Mouse (Mus musculus): Measurements from ENCODE around the gene Cavin2.

Gene Cavin2

GRCm38 (mm10) chr1:51307056-51307455 is 18.1 kb downstream of the Cavin2 start:
- no peak for DNase-seq (ENCODE audit: low spot score in 2 of 2)

DNA sequence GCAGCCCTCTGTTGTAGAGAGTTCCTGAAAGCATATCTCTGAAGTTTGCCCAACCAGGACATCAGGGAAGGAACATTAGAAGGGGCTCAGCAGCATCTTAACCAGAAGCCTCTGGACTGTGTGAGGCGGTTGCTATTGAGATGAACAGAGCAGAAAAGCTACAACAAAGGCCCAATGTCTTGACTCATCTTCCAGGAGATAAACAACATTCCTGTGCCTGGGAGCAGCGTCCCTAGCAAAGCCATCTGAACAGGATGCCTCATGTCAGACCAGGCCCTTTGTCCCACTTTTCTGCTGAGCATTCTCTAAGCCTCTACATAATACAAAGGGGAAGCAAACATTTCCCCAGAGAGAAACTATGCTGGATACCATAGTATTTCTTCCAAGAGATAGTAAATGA is 26.6 kb downstream of the Cavin2 start:
- DNase-seq (ENCODE audit: low spot score in 2 of 2): no peak

DNA sequence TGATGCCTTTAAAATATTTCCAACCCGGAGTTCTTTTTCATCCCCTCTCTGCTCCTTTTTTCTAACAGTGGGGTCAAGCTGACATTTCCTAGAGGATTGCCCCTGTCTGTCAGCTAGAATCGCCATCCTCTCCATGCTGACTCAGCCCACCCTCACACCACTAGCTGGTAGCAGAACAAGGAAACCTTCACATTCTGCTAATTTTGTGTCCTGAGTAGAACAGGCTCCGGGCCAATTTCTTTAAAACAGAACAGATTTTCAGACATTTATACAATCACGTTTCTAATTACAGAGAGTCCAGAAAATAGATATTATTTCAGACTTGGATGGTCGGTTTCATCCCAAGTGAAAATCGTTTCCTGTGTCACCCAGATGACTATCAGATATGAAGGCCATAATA is 34.6 kb downstream of the Cavin2 start:
- DNase-seq (ENCODE audit: low spot score in 2 of 2): peak in 1 of 2 experiments; percentile 31

DNA sequence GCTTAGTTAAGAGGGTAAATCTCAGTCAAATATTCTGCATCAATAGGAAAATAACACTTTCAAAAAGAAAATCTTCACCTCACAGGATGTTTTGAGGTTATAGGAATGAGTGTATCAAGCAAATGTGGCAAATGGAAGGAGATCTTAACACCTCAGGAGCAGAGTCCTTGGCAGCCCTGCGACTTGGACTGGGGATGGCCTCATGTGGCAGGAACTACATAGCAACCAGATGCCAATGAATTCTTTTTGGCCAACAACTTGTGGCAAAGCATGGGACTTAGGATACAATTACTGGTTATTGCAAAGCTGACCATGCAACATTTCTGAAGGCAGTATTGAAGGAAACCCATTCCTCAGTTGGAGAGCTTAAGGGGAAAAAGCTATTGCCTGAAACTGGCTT is 39.6 kb downstream of the Cavin2 start:
- DNase-seq (ENCODE audit: low spot score in 2 of 2): no peak

GRCm38 (mm10) chr1:51332986-51333385 is 44.1 kb downstream of the Cavin2 start:
- DNase-seq (ENCODE audit: low spot score in 2 of 2): peak; percentile 11 to 26

GRCm38 (mm10) chr1:51333557-51334285 is 44.8 kb downstream of the Cavin2 start:
- DNase-seq (ENCODE audit: low spot score in 2 of 2): peak; percentile 87 to 93

DNA sequence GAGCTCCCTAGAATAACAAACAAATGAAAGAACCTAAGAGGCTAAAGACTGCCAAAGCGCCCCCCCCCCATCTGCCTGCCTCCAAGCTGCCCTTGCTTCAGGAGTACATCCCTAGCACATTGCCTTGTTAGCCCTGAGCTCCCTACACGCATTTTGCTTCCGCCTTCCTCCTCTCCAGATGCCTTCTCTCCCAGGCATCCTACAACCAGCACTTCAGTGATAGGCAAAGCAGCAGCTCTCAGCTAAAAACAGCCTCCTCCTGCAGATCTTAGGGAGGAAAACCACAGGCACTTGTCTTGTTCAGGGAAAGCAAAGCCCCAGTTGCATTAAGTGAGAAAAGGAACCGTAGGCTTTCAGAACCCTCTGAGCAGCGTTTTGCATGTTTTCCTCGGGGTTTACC is 45.4 kb downstream of the Cavin2 start:
- DNase-seq (ENCODE audit: low spot score in 2 of 2): peak; percentile 70 to 79

DNA sequence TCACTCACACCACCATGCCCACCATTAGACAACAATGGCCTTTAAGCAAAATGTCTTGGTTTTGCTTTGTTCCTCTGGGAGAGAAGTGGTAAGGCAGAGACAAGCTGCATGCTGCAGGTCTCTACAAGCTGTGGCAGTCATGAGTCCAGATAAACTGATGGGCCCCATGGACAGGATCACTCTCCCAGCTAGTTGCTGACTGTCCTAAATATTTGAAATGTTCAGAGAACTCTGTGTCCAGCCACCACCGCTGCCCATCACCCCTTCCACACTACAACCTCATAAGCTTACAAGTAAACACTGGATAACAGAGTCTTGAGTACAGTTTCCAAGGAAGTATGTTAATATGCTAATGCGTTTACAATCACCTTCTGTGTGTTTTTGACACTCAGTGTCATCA is 46.2 kb downstream of the Cavin2 start:
- DNase-seq (ENCODE audit: low spot score in 2 of 2): no peak

DNA sequence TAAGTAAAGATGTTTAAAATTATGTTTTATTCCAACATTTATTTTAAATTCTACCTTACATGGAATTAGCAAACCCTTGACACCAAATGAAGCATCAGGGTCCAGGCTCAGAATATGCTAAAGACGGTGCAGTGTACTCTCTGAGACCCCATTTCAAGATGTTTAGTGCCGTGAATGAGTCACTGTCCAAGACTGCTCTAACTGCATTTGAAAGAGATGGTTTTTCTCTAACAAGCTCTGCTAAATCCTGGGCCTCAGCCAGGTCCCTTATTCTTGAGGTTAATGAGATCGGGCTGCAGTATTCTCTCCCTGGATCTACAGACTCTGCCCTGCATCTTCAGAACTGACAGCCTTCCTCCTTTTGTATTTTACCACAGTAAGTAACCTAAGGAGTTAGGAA is 55.2 kb downstream of the Cavin2 start:
- DNase-seq (ENCODE audit: low spot score in 2 of 2): no peak

- no peak for DNase-seq (ENCODE audit: low spot score in 2 of 2)
Observed at GRCm38 (mm10) chr1:51347596-51347995, 58.7 kb downstream of the Cavin2 start.

- DNase-seq (ENCODE audit: low spot score in 2 of 2): no peak
Observed at GRCm38 (mm10) chr1:51348631-51349030, 59.7 kb downstream of the Cavin2 start.

DNA sequence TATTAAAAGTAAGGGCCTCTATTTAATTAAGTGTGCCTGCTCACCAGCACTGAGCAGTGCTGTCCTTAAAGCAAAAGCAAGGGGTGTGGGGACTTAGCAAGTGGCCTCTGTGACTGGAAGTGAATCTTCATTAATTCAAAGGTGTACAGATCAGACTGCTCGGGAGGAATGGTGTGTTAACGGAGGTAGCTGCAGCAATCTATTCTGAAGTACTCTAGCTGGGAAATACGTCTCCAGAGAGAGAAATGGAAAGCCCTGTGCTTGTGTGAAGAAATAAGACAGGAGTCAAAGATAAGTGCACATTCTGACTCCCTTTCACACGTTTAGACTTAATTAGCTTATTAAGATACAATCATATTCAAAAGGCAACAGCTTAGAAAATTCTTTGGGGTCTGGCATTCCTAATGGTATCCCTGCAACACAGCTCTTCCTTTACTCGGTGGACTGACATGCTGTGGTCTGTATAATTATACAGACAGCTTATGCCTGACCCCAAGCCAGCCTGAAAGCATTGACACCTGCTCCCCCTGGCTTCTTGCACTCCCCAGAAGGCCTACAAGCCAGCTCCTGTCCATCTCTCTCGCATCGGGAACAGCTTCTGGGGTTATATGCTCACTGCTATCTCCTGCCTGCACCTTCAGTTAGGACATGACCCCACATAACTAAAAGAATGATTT is 60.5 kb downstream of the Cavin2 start:
- no peak for DNase-seq (ENCODE audit: low spot score in 2 of 2)
